Mouse (Mus musculus): ENCODE results near the gene Kmt2e. TPM values are rescaled to one million over a fixed set of nuclear protein-coding genes. Genes with fewer than 3 reads are reported as not detected.

Kmt2e gene
- total RNA-seq (2021), result 10 to 100 TPM; 57.0 to 58.4 TPM

GRCm38 (mm10) chr5:23433720-23434597 is at the start of gene Kmt2e:
TSS of gene Kmt2e (plus strand) at chr5:23434441.
- peak; percentile 97 for DNase-seq

- DNase-seq, result no peak
Observed at GRCm38 (mm10) chr5:23385136-23385535, 49.1 kb upstream of the Kmt2e start.

GRCm38 (mm10) chr5:23385763-23386217 is 48.5 kb upstream of the Kmt2e start:
- no peak for DNase-seq

GRCm38 (mm10) chr5:23386562-23387312 is 47.5 kb upstream of the Kmt2e start:
- DNase-seq, result peak; percentile 86

- no peak for DNase-seq
Observed at GRCm38 (mm10) chr5:23387313-23387666, 47.0 kb upstream of the Kmt2e start.

GRCm38 (mm10) chr5:23388091-23388490 is 46.1 kb upstream of the Kmt2e start:
- no peak for DNase-seq

GRCm38 (mm10) chr5:23389601-23390305 is 44.5 kb upstream of the Kmt2e start:
- no peak for DNase-seq

DNA sequence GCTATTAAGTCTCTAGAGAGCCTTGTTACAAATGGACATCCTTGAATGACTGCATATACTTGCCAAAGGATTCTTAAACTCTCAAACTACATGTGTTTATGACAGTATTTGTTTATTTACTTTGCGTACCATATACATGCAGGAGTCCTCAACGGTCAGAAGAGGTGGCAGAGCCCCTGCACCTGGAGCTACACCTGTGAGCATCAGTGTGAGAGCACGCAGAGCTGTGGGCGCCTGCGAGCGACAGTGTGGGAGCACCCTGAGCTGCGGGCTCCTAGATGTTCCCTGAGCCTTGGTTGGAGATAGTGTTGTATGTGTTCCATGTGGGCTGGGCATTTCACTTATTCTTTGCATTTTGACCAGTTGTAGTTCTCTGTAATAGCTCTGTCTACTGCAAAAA is 42.5 kb upstream of the Kmt2e start:
- DNase-seq, result no peak

DNA sequence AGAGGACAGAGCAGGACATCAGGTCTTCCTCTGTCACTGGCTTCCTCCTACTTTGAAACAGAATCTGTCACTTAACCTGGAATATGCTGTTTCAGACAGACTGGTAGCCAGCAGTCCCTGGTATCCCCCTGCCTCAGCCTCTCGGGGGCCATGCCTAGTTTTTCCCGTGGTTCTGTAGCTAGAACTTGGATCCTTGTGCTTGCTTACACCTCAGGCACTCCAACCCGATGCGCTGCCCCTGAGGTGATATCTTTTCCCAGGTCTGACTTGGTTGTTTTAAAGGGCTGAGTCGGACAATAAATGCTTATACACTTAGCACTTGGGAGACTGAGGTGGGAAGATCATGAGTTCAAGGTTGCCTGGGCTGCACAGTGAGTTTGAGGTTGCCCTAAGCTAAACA is 40.4 kb upstream of the Kmt2e start:
- DNase-seq, result no peak

- no peak for DNase-seq
Observed at GRCm38 (mm10) chr5:23394366-23395145, 39.7 kb upstream of the Kmt2e start.

GRCm38 (mm10) chr5:23395721-23396120 is 38.5 kb upstream of the Kmt2e start:
- no peak for DNase-seq

GRCm38 (mm10) chr5:23396756-23397155 is 37.5 kb upstream of the Kmt2e start:
- DNase-seq, result no peak

- DNase-seq, result no peak
Observed at GRCm38 (mm10) chr5:23400156-23400555, 34.1 kb upstream of the Kmt2e start.

DNA sequence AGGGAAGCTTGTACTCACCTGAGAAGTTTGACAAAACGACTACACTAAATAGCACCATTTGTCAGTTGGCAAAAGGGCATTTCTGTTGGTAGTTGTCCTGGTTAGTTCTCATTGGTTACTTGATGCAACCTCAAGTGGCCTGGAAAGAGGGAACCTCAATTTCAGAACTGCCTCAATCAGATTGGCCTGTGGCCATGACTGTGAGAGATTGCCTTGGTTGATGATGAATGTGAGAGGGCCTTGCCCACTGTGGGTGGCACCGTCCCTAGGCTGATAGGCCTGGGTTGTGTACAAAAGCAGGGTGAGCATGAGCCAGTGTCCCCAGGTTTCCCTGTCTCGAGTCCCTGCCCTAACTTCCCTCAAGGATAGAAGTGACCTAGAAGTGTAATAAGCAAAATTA is 33.4 kb upstream of the Kmt2e start:
- DNase-seq, result no peak

DNA sequence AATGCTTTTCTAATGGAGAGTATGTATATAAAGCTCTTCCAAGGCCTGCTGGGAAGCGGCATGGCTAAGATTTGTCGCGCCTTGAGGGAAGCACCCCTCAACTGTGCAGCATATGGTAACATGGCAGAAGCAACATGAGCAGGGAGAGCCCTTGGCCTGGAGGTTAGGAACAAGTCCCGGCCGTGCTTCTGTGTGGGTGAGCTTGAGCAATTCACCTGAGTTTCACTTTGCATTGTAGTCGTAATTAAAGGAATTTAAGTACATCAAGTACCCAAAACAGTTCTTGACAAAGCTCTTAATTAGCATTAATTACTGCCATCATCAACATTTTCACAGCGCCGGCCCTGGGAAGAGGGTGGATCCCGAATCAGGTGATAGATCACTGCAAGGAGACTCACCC is 32.9 kb upstream of the Kmt2e start:
- DNase-seq, result no peak

- DNase-seq, result no peak
Observed at GRCm38 (mm10) chr5:23401999-23402398, 32.2 kb upstream of the Kmt2e start.

GRCm38 (mm10) chr5:23403161-23403560 is 31.1 kb upstream of the Kmt2e start:
- no peak for DNase-seq

DNA sequence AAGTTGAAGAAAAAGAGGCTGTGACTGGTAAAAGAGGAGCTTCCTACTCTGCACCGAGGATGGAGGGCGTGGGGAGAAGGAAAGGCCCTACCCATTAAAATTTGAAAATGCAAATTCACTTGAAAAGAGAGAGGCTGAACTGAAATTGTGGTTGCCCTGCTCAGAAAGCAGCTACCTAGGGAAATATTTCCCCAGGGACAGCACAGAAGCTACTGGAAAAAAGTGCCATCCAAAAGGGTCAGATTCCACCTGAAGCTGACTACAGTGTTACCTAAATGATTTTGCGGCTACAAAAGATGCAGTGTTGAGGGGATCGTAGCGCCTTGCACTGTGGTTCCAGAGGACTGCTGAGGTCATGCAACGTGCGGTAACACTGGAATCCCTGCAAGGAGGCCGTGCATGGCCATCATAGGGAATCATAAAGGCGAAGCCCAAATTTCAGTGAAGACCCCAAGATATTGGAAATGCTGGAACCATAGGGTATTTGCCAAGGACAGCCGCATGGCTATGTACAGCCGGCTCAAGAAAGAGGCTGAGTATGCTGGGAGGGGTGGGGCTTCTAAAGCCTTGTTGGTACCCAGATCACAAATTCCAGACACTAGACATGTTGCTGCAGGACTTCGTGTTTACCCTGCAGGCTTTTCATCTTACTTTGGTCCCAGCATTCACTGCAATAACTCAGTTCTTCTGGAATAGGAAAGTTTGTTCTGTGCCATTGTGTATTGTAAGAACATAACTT is 28.4 kb upstream of the Kmt2e start:
- no peak for DNase-seq

- DNase-seq, result no peak
Observed at GRCm38 (mm10) chr5:23406405-23406745, 27.9 kb upstream of the Kmt2e start.

- DNase-seq, result no peak
Observed at GRCm38 (mm10) chr5:23408106-23408505, 26.1 kb upstream of the Kmt2e start.

DNA sequence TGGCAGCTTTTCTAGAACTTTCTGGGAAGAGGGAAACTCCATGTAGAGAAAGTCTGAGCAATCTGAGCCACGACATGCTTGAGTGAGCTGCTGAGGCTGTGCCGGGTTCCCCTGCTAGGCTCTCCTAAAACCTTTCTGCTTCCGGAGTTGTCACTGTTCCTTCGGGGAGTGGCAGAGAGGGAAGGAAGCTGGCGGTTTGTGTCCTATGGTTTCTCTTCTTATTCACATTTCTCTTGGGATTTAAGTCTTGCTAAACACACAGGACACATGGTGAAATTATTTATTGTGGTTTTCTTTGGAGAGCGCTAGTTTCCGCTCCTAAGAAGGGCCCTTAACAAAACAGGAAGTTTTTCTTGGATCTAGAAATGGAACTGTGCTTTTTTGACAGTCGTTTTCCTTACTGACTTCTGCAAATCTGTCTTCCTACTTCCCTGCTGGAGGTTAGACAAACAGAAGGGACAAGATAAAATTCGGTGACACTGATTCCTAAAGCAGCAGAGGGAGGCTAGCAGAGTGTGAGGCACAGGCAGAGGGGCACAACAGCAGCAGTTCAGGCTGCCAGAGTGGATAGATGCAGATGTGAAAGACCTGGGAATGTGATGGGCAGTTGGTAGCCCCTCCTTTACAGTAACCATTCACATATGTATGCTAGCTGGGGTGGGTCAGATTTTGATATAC is 24.1 kb upstream of the Kmt2e start:
- peak; percentile 44 for DNase-seq
